Mouse (Mus musculus): ENCODE measurements at regions not wholly inside any gene's neighbourhood (a gene's known extent, or its start where the extent isn't known, plus 50 kb on each side); places are given as distances from the start of the nearest gene placed in this dataset.

DNA sequence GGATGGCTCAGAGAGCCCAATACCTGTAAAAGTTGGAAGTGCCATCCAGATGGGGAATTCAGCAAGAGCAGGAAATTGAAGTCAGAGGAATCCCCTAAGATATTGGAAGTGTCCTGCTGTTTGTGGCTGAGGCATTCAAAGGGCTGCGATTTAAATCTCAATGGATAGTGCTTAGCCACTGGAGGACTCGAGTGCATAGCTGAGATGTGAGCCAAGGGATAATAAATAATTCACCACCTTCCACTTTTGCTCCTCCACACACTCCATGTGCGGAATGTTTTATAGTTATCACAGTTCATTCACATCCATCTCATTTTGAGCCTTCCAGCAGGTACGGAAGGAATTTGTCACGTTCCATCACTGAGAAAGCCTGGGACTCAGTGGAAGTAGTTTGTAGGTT is 248.9 kb downstream of the Ttc32 start:
- TF ChIP-seq CTCF (IDR thresholded peaks at IDR 0.05; ENCODE audit: low read depth, low read length) (no peak), POLR2A (IDR thresholded peaks at IDR 0.05; ENCODE audit: borderline replicate concordance, low read depth, low read length) (no peak)
